Mouse (Mus musculus) heart, postnatal 0 days (tissue): ENCODE results near the gene Resf1. TPM values are rescaled to one million over a fixed set of nuclear protein-coding genes. Genes with fewer than 3 reads are reported as not detected.

Experiments
- ATAC-seq: fragments of 200-750 bp; cut with Nextera tagmentation; 2 replicates; pipeline ENCODE4 v1.8.0; 2017; ENCODE audit warnings: low read depth, moderate number of reproducible peaks, moderate library complexity; ENCODE audit not compliant: insufficient read depth
- DNase-seq: peaks from one replicate; pipeline ENCODE4 v3.0.0-alpha.2; 2016; ENCODE audit warnings: low spot score
- H3K27ac ChIP-seq: fragments of 300-500 bp; sonication (generic); 2 replicates; pipeline ENCODE4 v1.5.1; 2014; ENCODE audit warnings: low read depth, mild to moderate bottlenecking
- H3K27me3 ChIP-seq: fragments of 300-500 bp; sonication (generic); 2 replicates; pipeline ENCODE4 v1.6.1; 2014; ENCODE audit warnings: low read length, mixed read lengths; ENCODE audit not compliant: control insufficient read depth, insufficient read depth
- H3K36me3 ChIP-seq: fragments of 300-500 bp; sonication (generic); replicated peaks from 2 replicates; pipeline ENCODE4 v1.6.1; 2014; ENCODE audit warnings: low read length, mixed read lengths; ENCODE audit not compliant: control insufficient read depth, insufficient read depth
- H3K4me1 ChIP-seq: fragments of 300-500 bp; sonication (generic); 2 replicates; pipeline ENCODE4 v1.6.1; 2014; ENCODE audit warnings: antibody characterized with exemption; ENCODE audit not compliant: control insufficient read depth, insufficient read depth
- H3K4me2 ChIP-seq: fragments of 300-500 bp; sonication (generic); 2 replicates; pipeline ENCODE4 v1.6.1; 2014; ENCODE audit warnings: low read depth, mild to moderate bottlenecking, low read length, moderate library complexity
- H3K4me3 ChIP-seq: fragments of 300-500 bp; sonication (generic); 2 replicates; pipeline ENCODE4 v1.5.1; 2014; ENCODE audit warnings: low read depth, low read length
- H3K9ac ChIP-seq: fragments of 300-500 bp; sonication (generic); replicated peaks from 2 replicates; pipeline ENCODE4 v1.6.1; 2014; ENCODE audit warnings: low read depth, low read length, mixed read lengths
- H3K9me3 ChIP-seq: fragments of 300-500 bp; sonication (generic); replicated peaks from 2 replicates; pipeline ENCODE4 v1.6.1; 2016; ENCODE audit warnings: low read length; ENCODE audit not compliant: control insufficient read depth
- CTCF ChIP-seq: IDR thresholded peaks from 2 replicates; pipeline ENCODE4 v1.5.1; 2016; ENCODE audit warnings: antibody characterized with exemption, control low read depth, low read depth
- EP300 ChIP-seq: IDR thresholded peaks from 2 replicates; pipeline ENCODE4 v1.6.1; 2016; ENCODE audit warnings: antibody characterized with exemption, low read depth
- WGBS: fragments of 180-500 bp; shearing (Covaris S2); extraction: QIAGEN DNeasy Blood & Tissue Kit; methylation state at CpG from one replicate; pipeline ENCODE4 v1.1.7; 2014; 5-methylcytosine and 5-hydroxymethylcytosine counted together
- polyA plus RNA-seq: library from polyadenylated mRNA; unstranded; fragments of >200 nt; fragmentation: Nextera tagmentation; extraction: Ambion mirVana; gene quantifications from 2 replicates; pipeline ENCODE4 v1.2.1, GENCODE M21; 2015
- total RNA-seq: library from RNA; depleted of rRNA; stranded (reverse); fragments of >200 nt; gene quantifications from 2 replicates; pipeline ENCODE4 v1.2.3, GENCODE M21; 2014; ENCODE audit warnings: low replicate concordance; rRNA removed

Resf1 gene
- total and polyA plus RNA-seq, 2 experiments from 2014 or later: 13.6 to 28.0 TPM

- H3K4me2 ChIP-seq: no peak overlapping the region
- H3K4me3 ChIP-seq: no peak overlapping the region
- H3K9me3 ChIP-seq: no peaks in the 10 kb centered on the region
- H3K27me3 ChIP-seq: no peaks in the 10 kb centered on the region
- 75% methylated on average over 2 of the region's 2 CpGs for WGBS
- H3K4me1 ChIP-seq: no peaks in the 10 kb centered on the region
- H3K27ac ChIP-seq: no peak overlapping the region
- TF ChIP-seq EP300 (no peak), CTCF (no peak)
- no peak for ATAC-seq
- no peaks in the 10 kb centered on the region for H3K36me3 ChIP-seq
- no peak for DNase-seq
- H3K9ac ChIP-seq: no peak overlapping the region
Measured at GRCm38 (mm10) chr6:149366403-149366802, 57.2 kb downstream of the Resf1 start.

- ATAC-seq: peak; percentile 77
- Histone ChIP-seq H3K27ac (no peak overlapping the region), H3K4me1 (no peaks in the 10 kb centered on the region), H3K36me3 (no peaks in the 10 kb centered on the region), H3K9me3 (no peaks in the 10 kb centered on the region), H3K4me2 (no peak overlapping the region; the same call in 1 of the 2 replicates), H3K27me3 (no peaks in the 10 kb centered on the region), H3K9ac (no peak overlapping the region), H3K4me3 (no peak overlapping the region)
- DNase-seq: peak; percentile 82
- TF ChIP-seq CTCF: peak; percentile 82
- TF ChIP-seq EP300: no peak
- 36% methylated on average over 2 of the region's 2 CpGs for WGBS
Measured at GRCm38 (mm10) chr6:149374986-149375457, 65.8 kb downstream of the Resf1 start.

GRCm38 (mm10) chr6:149383531-149383930 is 74.3 kb downstream of the Resf1 start:
- H3K36me3 ChIP-seq: no peaks in the 10 kb centered on the region
- TF ChIP-seq EP300: no peak
- no peak for TF ChIP-seq CTCF
- ATAC-seq: no peak
- H3K27ac ChIP-seq: no peak overlapping the region
- WGBS: 72% methylated on average over 2 of the region's 2 CpGs
- no peak overlapping the region for H3K9ac ChIP-seq
- DNase-seq: no peak
- no peak overlapping the region for H3K4me2 ChIP-seq
- H3K9me3 ChIP-seq: no peaks in the 10 kb centered on the region
- H3K4me3 ChIP-seq: no peak overlapping the region
- no peaks in the 10 kb centered on the region for H3K27me3 ChIP-seq
- no peaks in the 10 kb centered on the region for H3K4me1 ChIP-seq

Other genes with a start within 250 kb of the Resf1 start
- 25.5 and 29.1 TPM in 2 replicates for gene Dennd5b, start 207.7 kb upstream of the Resf1 start, total RNA-seq
- gene Dennd5b, start 207.7 kb upstream of the Resf1 start, polyA plus RNA-seq: 5.4 and 5.6 TPM in 2 replicates
- not detected in 2 replicates for gene Gm10203, start 179.2 kb upstream of the Resf1 start, total RNA-seq
- gene Gm10203, start 179.2 kb upstream of the Resf1 start, polyA plus RNA-seq: not detected in 2 replicates
- 21.8 and 31.7 TPM in 2 replicates for gene Etfbkmt, start 169.6 kb upstream of the Resf1 start, total RNA-seq
- 19.9 and 22.4 TPM in 2 replicates for gene Etfbkmt, start 169.6 kb upstream of the Resf1 start, polyA plus RNA-seq
- gene Amn1, start 120.7 kb upstream of the Resf1 start, total RNA-seq: 21.3 and 39.8 TPM in 2 replicates
- 23.8 and 29.9 TPM in 2 replicates for gene Amn1, start 120.7 kb upstream of the Resf1 start, polyA plus RNA-seq
- 3.5 and 9.0 TPM in 2 replicates for gene Bicd1, start 99.5 kb downstream of the Resf1 start, total RNA-seq
- 3.2 and 4.1 TPM in 2 replicates for gene Bicd1, start 99.5 kb downstream of the Resf1 start, polyA plus RNA-seq